Mouse (Mus musculus) CD4-positive, CD25-positive, alpha-beta regulatory T cell, adult 2 months (primary cell): ENCODE data around the gene Nmt1.

Source experiments
- DNase-seq: peaks from one replicate; pipeline ENCODE4 v3.0.0-alpha.2; 2012; ENCODE audit warnings: low read depth, low spot score

Nmt1 gene

GRCm38 (mm10) chr11:103106386-103106785 is 78.4 kb downstream of the Nmt1 start:
- no peak for DNase-seq

DNA sequence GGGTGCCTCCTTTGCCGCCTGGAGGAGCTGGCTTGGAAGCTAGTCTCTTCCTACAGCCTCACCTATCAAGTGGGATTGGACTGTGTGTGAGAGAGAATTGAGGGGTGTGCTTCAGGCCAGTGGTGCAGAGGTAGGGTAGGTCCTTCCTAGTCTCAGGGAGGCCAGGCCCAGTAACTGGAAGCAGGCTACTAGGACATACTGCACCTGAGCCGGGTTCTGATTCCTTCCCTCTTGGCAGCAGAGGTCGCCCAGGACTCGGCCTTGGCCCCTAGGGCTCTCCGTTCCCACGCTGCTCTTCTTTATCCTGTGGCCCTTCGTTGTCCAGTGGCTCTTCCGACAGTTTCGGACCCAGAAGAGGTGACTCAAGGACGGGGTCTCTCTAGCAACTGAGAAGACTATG is 83.3 kb downstream of the Nmt1 start:
- no peak for DNase-seq

GRCm38 (mm10) chr11:103111881-103112551 is 84.0 kb downstream of the Nmt1 start:
- DNase-seq = no peak

- no peak for DNase-seq
These were observed 84.5 kb downstream of the Nmt1 start for GRCm38 (mm10) chr11:103112552-103112912.

- no peak for DNase-seq
These were observed 85.0 kb downstream of the Nmt1 start for GRCm38 (mm10) chr11:103113005-103113404.

DNA sequence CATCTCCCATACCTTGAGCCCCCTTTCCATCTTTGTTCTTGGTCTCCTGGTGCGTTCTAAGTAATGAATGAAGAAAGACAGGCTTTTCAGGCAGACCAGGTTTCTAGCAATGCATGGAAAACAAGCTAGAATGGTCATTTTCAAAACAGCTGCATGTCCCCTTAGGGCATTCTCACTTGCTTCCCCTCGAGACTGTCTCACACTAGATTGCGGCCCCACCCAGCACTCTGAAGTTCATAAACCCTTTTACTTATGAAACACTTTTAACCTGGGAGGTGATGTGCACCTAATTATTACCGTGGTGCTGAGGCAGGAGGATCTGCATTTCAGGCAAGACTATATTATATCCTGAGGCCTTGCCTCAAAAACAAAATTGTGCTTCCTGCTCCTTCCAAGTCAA is 85.8 kb downstream of the Nmt1 start:
- no peak for DNase-seq

DNA sequence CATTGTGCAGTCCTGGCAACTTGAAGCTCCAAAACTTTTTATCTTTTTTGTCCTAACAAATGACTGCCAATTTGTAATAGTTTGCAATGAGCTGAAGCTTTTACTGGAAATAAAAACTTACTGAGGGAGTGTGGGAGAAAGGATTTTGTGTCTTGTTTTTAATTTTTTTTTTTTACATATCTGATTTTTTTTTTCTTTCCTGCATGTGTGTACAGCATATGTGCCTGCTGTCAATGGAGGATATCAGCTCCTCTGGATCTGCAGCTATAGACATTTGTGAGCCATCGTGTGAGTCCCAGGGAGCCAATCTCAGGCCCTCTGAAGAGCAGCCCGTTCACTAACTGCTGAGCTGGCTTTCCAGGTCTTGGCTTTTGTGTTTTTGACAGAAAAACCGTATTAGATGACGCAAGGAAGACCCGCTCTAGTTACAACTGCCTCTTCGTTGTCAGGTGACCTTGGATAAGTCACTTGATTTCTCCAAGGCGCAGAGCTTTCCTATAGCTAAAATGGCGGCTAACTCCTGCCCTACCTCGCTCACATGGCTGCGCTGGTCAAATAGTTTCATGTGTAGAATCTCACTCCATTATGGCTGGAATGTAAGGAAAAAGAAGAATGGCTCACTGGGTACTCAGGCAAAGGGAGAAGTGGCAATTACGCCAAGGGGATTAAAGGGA is 86.4 kb downstream of the Nmt1 start:
- DNase-seq = peak; percentile 21

DNA sequence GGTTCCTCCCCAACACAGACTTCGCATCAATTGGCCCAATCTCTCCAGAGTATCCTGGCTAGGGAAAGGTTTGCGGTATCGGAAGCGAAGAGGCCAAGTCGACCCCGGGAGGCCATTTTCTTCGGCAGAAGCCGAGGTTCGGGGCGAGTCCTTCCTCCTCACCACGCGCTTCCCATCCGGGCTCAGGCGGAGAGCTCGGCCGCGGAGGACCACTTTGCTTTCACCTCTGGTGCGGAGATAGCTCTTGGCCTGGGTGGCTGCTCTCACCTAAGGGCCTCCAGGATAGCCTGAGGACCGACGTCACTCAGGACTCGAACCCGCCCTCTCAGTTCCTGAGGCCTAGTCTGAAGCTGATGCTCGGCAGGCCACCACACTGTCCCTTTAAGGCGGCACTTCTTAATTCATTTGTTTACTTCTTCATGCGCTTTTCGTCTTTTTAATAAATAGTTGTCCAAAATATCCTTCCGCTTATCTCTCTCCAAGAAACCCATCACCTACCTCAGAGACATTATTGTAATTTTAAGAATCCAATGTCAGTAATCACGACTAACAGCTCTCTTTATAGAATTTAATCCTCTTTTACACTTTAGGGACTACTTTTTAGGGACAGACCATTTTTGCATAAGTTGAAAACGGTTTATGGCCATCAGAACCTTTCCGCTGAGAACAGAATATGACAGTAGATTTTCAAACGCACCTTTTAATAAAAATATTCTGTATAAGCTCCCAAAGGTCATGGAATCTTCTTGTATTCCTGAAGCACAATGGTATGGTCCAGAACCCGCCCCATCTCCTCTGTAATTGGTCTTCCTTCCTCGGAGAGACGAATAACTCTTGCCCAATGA is 87.4 kb downstream of the Nmt1 start:
- DNase-seq = peak; percentile 88

GRCm38 (mm10) chr11:103116008-103116818 is 88.2 kb downstream of the Nmt1 start, which contains the start of gene Hexim1:
Hexim1 (plus strand) TSS chr11:103116231.
- peak; percentile 99 for DNase-seq

DNA sequence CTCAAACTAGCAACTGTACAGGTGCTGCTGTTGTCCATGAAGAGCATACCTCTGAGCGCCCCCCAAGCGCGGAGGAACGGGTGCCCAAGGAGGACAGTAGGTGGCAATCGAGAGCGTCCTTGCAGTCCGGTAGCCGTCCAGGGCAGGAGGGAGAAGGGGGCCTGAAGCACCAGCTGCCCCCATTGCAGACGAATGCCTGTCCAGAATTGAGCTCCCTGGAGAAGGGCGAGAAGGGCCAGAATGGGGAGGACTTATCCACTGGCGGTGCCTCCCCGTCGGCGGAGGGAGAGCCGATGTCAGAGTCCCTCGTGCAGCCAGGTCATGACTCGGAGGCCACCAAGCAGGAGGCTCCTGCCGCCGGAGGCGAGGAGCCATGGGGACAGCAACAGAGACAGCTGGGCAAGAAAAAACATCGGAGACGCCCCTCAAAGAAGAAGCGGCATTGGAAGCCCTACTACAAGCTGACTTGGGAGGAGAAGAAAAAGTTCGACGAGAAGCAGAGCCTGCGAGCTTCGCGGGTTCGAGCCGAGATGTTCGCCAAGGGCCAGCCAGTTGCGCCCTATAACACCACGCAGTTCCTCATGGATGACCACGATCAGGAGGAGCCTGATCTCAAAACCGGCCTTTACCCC is 89.1 kb downstream of the Nmt1 start:
- peak; percentile 76 for DNase-seq

DNA sequence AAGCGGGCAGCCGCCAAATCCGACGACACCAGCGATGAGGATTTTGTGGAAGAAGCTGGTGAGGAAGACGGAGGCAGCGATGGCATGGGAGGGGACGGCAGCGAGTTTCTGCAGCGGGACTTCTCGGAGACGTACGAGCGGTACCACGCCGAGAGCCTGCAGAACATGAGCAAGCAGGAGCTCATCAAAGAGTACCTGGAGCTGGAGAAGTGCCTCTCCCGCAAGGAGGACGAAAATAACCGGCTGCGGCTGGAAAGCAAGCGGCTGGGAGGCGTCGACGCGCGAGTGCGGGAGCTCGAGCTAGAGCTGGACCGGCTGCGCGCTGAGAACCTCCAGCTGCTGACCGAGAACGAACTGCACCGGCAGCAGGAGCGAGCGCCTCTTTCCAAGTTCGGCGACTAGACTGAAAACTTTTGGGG is 89.6 kb downstream of the Nmt1 start:
- DNase-seq = peak; percentile 56
